Mouse (Mus musculus) neural tube, embryonic 10.5 days (tissue): ENCODE data around the gene Oaz2.
"Not testable (repeated sequence)": the region's sequence is repeated elsewhere in the genome, so short reads cannot be mapped to it uniquely, and the experiment has no call there.

ENCODE experiments used
- DNase-seq: peaks from one replicate; pipeline ENCODE4 v3.0.0-alpha.2; 2017; ENCODE audit warnings: low spot score; ENCODE audit errors: extremely low spot score

The Oaz2 gene

DNA sequence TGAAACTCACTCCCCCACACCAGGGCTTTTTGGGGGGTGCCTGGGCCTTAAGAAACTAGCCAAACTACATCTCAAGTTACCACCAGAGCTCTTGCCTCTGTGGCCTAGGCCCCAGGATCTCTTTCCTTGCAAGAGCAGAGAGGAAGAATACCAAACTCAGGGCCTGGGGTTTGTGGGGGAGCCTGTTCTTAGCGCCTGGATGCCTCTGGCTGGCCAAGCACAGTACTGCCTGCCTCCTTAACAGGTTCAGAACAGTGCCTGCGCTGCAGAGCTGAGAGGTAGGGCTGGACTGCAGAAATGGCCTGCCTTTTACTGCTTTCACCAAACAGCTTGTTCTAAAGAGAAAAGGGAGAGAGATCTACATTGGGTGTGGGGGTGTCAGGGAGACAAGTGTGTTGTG is 22.1 kb downstream of the Oaz2 start:
- DNase-seq: not testable (repeated sequence)

DNA sequence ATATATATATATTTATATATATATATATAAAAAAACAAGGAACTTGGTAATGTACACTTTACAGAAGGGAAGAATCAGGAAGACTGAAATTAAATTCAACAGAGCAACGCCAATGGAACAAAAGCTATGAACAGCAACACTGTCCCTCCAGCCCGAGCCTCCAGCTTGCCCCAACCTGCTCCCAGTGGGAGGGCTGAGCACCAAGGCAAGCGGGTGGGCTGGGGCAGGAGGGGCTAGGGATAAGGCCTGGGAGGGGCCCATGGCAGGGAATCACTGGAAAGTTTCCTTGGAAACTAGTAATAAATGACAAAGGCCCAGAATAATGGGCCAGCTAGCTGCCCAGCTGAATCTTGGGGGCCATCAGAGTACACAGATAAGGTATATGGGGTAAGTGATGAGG is 24.7 kb downstream of the Oaz2 start:
- DNase-seq: no peak

DNA sequence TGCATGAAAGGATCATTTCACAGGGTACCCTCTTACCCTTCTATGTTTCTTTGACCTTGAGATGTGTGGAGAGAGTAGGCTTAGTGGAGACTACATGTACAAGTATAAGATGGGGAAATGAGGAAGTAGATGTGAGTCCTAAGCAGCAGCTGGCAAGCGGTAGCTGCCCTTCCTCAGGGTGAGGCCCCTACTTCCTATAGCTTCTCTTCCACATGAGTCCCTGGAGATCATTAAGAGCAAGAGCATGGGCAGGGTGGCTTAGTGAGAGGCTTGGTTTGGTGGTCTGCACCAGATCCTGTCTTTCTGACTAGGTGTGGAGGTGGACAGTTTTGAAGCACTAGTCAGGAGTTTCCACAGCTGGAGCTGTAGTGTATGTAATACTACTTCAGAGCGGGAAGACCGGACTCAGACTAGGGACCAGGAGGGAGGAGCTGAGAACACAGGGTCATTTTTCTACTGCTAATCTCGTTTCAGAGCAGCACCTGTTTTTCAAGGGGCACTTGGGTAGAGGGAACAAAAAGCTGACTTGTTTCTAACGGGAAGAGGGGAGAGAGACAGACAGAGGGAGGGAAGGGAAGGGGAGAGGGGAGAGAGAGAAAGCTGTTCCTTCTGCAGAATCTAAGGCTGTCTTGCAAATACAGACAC is 25.3 kb downstream of the Oaz2 start:
- no peak for DNase-seq

DNA sequence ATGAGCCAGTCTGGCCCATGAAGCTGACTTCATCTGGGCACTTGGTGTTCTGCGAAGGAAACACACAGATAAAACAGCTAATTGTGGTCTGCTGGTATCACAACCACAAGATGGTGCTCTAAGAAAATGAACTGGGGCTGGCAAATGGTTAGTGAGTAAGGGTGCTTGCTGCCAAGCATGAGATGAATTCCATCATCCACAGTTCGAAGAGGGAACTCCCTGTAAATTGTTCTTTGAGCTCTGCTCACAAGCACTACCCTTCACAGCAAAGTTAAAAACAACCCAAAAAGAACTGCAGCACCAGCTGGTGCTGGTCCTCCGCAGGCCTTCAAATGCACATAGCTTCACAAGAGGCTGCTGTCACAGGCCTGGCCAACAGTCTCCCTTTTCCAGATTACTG is 27.8 kb downstream of the Oaz2 start:
- DNase-seq: no peak

DNA sequence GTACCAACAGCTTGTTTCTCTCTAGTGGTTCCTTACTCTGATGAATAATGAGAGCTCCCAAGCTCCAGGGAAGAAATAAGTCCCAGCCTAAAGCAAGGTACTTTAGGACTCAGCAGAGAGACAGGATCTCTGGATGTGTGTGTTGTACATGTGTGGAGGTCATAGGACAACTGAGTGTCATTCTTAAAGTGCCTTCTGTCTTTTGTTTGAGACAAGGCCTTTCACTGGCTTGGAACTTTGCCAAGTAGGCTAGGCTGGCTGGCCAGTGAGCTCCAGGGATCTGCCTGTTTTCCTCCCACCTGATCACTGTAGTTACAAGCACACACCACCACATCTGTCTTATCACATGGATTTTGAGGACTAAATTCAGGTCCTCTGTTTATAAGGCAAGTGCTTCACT is 28.5 kb downstream of the Oaz2 start:
- no peak for DNase-seq

DNA sequence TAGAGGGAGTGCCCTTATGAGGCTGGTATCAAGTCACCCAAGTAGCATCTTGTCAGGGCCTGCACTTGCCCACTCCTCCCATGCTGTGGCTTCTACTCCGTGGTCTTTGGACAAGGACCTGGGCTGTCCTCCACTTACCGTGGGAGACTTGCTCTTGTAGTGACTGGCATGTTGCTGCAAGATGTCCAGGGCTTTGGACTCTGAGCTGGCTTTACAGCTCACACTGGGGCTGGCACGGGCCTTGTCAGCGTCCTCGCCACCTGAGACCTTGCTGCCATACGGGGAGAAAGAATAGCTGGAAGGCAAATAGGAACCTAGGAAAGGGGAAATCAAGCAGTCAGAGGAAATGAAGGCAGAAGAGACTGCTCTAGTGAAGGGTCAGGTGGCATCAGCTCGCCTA is 29.6 kb downstream of the Oaz2 start:
- no peak for DNase-seq

DNA sequence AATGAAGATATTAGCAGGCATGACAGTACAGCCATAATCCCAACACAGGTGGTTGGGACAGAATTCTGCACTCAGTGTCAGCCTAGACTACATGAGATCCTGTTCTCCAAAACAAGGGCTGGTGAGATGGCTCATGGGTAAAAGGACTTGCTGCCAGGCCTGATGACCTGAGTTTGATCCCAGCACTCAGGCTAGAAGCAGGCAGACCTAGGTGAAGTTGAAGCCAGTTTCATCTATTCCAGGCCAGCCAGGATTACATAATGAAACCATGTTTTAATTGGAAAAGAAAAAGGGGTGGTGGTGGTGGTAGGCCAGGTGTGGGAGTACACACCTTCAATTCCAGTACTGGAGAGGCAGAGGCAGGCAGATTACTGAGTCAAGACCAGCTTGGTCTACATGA is 30.2 kb downstream of the Oaz2 start:
- DNase-seq: no peak

DNA sequence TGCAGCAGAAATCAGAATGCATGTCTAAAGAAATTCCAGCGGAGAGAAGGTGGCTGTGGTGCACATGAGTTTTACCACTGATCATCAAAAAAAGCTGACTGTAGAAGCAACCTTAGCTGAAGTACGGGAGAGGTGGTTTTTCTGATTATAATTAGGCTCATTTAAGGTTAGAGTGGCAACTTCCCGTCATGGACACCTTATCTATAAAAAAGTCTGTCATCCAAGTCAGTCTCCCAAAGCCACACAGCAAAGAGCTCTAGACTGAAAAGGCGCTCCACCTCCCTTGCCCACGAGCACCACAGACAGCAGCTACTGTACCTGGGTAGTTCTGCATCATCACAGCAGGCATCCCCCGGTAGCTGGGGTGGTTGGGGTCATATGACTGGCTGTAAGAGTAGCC is 32.7 kb downstream of the Oaz2 start:
- DNase-seq: no peak

DNA sequence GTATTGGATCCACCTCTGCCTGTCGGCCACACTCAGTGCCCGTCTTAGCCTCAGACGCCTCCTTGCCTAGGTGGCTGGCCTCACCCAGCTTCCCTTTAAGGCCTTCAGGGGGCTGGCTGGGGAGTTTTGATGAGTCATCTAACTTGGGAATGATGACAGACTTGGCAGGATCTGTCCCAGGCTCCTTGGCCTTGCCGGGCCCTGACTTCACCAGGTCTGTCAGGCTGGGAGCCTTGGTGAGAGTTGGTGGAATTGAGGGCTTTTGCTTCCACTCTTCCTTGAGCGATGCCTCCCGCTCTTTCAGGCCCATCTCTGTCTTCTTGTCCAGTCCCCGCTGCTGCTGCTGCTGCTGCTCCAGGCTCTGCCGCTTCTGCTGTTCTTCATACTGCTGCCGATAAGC is 34.5 kb downstream of the Oaz2 start:
- no peak for DNase-seq

DNA sequence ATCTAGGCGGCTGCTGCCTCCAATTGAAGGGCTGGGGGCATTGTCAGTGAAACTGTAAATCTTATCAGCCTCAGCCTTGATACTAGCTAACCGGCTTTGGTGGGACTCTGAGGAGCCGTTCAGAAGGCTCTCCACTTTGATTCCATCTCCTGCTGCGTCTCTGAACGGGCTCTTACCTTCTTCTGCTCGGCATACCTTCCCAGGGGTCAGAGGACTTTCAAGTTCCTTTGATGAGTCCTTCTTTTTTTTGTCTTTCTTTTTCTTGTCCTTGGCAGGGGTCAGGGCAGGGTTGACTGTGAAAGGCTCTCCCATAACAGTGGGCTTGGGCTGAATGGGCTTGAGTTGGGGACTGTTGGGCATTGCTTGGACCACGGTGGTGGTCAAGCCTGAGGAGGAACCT is 35.4 kb downstream of the Oaz2 start:
- no peak for DNase-seq

DNA sequence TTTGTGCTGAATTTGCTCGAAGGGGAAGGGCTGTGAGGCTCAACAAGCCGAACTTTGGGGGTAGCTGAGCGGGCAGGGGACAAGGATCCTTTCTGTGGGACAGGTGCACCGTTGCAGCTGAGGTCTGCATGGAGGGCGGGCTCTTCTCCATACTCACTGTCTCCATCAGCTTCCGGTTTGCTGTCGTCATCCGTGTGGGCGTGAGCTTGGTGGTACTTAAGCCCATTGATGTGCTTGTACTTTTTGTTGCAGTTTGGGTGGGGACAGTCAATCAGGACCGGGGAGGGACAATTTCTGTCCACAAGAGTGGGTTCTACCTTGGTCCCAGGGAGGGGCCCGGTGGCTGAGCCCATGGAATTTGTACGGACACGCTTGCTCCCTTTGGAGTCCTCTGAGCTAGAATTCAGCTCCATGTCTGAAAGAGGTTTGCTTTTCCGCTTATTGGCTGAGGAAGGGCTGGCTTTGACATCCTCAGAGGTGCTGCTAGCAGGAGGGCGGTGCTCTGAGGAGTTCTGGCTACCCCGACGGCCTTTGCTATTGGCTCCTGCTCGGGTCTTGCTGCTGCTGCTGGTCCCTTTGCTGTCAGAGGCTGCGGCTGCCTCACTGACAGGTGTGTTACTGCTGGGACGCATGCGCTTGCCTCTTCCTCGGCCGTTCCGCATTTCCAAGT is 36.3 kb downstream of the Oaz2 start:
- DNase-seq: no peak

DNA sequence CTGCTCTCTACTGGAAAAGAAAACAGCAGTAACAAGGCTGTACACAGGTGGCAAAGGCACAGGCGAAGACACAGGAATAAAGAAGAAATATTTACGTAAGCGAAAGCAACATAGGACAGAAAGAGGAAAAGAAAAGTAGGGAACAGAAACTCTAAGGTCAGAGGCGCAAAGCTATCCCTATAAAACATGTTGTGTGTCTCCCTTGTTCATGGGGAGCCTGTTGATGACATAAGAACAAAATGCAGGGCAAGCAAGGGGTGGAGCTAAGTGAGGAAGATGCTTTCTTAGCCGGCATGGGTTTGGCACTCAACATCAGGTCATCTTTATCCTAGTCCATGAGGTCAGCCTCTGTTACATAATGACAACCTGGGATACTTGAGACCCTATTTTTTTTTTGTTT is 50.4 kb downstream of the Oaz2 start:
- DNase-seq: no peak

DNA sequence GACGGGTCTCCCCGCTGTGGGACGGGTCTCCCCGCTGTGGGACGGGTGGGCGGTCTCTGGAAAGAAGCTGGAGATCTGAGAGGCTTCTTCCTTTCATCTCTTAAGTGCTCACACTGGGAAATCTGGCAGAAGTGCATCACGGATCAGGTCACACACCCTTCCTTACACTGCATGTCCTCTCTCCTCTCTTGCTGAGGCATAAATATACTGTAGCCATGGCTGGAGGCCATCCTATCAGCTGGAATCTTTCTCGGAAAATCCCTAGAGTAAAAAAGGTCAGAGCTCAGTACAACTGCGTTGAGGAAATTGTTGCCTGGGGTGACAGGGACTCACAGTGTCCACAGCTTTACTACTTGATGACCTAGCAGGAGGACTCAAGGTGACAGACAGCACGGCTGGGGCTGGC is 53.4 kb downstream of the Oaz2 start:
- no peak for DNase-seq

DNA sequence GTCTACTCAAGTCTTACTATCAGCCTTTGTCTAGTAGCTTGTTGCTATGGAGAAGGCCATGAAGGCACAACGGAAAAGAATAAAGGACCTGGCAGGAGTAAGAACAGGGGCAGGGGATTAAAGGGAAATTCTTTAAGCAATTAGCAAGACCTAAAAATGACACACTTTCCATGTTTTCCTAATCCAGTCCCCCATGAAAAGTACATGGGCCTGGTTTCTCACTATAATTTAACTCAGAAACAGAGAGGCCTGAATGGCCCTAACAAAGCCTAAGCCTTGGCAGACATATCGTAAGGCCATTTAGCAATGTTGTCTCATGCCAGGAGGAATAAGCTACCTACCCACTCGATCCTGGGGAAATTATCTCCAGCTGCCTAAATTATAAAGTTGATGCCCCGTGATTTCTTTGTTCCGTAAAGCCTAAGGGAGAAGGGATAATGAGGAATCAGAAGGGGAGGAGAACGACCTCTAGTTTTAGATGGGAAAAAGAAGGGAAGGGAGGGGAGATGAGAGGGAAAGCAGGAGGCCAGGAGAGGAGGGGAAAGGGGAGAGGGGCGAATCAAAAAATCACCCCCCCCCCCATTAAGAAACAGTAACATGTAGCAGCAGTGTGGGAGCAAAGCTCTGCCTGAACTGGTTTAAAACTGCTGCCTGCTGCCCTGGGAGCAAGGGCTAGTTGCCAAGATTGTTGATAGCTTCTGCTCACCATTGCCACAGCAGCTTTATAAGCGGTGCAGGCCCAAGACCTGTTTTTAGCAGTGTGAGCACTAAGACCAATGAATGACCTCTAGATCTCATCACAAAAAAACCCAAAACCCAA is 56.9 kb downstream of the Oaz2 start:
- no peak for DNase-seq

DNA sequence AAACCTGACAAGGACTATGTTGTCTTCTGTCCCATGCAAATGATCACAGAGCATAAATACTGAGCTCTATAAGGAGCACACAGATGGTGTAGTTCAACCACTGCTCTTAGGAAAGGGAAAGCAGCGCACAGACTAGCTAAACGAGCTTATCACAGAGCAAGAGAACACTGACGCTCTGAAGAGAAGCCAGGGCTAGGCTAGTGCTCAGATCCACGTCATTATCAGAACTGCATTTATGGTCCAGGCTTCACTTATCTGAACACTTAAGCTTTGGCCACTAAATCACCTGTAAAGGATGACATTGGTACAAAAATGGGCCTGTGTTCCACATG is 57.5 kb downstream of the Oaz2 start:
- no peak for DNase-seq

DNA sequence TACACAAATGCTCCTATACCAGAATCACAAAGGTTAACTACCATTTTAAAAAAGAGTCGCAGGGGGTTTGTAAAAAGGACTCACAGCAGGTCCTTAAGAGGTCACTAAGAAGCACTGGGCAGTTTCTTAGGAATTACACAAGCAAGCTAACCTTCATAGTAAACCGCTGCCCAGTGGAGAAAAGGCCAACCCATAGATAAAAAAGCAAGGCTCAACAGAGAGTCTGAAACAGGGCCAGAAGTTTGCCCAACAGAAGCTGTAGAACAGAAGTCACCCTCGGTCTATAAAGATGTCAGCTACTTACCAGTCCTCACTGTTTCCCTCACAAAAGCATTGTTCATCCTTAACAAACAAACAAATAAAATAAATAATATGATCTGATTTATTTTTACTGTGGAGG is 58.6 kb downstream of the Oaz2 start:
- DNase-seq: no peak

DNA sequence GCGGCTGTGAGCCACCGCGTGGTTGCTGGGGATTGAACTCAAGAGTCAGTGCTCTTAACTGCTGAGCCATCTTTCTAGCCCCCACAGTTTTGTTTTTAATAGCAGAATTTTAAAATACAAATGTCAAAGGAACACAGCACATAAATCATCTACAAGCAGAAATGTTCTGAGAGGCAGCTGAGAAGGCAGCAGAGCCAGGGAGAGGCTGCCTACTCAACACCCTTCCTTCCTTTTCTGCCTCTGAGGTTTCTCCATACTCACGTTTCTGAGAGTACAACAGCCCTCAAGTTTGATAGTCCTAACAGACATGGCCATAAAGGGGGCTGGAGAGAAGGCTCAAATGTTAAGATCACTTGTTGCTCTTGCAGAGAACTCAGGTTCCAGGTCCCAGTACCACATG is 59.7 kb downstream of the Oaz2 start:
- DNase-seq: no peak

DNA sequence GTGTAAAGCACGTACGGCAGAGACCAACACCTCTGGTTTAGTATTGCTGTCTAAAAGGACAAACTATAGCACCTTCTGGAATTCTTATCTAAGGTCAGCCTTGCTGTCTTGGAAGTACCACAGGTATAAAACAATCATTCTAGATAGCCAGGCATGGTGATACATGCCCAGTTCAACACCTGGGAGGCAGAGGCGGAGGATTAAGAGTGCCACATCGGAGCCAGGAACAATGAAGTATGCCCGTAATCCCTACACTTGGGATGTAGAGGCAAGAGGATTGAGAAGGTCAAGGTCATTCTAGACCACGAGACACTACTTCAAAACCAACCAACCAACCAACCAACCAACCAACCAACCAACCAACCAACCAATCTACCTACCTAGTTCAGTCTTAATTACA is 60.8 kb downstream of the Oaz2 start:
- DNase-seq: no peak

DNA sequence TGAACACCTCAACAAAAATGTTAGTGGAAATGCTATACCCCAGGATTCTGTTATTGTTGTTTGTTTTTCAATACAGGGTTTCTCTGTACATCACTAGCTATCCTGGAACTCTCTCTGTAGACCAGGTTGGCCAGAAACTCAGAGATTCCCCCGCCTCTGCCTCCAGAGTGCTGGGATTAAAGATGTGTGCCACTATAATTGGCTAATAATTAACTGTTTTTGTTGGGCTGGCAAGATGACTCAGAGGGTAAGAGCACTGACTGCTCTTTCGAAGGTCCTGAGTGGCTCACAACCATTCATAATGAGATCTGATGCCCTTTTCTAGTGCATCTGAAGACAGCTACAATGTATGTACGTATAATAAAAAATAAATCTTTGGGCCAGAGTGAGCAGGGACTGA is 67.1 kb downstream of the Oaz2 start:
- no peak for DNase-seq
